Mouse (Mus musculus): ENCODE results near the gene Lmbr1l.

GRCm38 (mm10) chr15:98871916-98872888 is 45.8 kb downstream of the Lmbr1l start:
- TF ChIP-seq POLR2A (IDR thresholded peaks at IDR 0.05; ENCODE audit: insufficient read length, low read depth) (peak; percentile 47), POLR2AphosphoS2 (IDR thresholded peaks at IDR 0.05; ENCODE audit: insufficient read length, low read depth) (peak; percentile 77), MYOD1 (IDR thresholded peaks at IDR 0.05; ENCODE audit: control insufficient read depth in 1 of 3, insufficient read length in 2 of 3, low read depth in 2 of 3) (peak in 1 of 3 experiments; percentile 59), USF1 (IDR thresholded peaks at IDR 0.05; ENCODE audit: low read depth) (peak; percentile 43), E2F4 (IDR thresholded peaks at IDR 0.05; ENCODE audit: insufficient read depth) (no peak), MYOG (IDR thresholded peaks at IDR 0.05; ENCODE audit: control insufficient read depth in 1 of 3, insufficient read depth in 1 of 3, insufficient read length in 2 of 3, low read depth in 2 of 3) (peak; percentile 3 to 75 (median 49)), CEBPB (IDR thresholded peaks at IDR 0.05; ENCODE audit: insufficient read depth, poor library complexity, severe bottlenecking) (no peak), TCF12 (IDR thresholded peaks at IDR 0.05; ENCODE audit: insufficient read depth, poor library complexity, severe bottlenecking) (no peak)
